Mouse (Mus musculus) spleen, postnatal 14 days (tissue): ENCODE measurements around the gene Bet1.

Experiments used
- DNase-seq, 2 experiments: peaks; one replicate each; pipeline ENCODE4 v3.0.0; 2021 to 2022; ENCODE audit warnings: low spot score in 2 of 2

Gene Bet1

GRCm38 (mm10) chr6:4086663-4087454 lies at the start of gene Bet1:
Gene Bet1 (minus strand): TSS chr6:4086972.
- DNase-seq: peak; percentile 60 to 79

GRCm38 (mm10) chr6:4132239-4132638 lies 45.5 kb upstream of the Bet1 start:
- DNase-seq: no peak

GRCm38 (mm10) chr6:4131149-4131548 lies 44.4 kb upstream of the Bet1 start:
- no peak for DNase-seq

GRCm38 (mm10) chr6:4118611-4119010 lies 31.8 kb upstream of the Bet1 start:
- DNase-seq: no peak

- no peak for DNase-seq
These were observed 3.7 kb upstream of the Bet1 start for GRCm38 (mm10) chr6:4090423-4090822.

- no peak for DNase-seq
These were observed 14.5 kb downstream of the Bet1 start for GRCm38 (mm10) chr6:4072281-4072680.

GRCm38 (mm10) chr6:4069714-4070113 lies 17.1 kb downstream of the Bet1 start:
- no peak for DNase-seq

GRCm38 (mm10) chr6:4054387-4054786 lies 32.4 kb downstream of the Bet1 start:
- DNase-seq: no peak

GRCm38 (mm10) chr6:4052843-4053242 lies 33.9 kb downstream of the Bet1 start:
- no peak for DNase-seq

- DNase-seq: no peak
These were observed 39.6 kb downstream of the Bet1 start for GRCm38 (mm10) chr6:4047200-4047599.

- no peak for DNase-seq
These were observed 45.0 kb downstream of the Bet1 start for GRCm38 (mm10) chr6:4041821-4042220.

GRCm38 (mm10) chr6:4030956-4031355 lies 55.8 kb downstream of the Bet1 start:
- DNase-seq: no peak
